Mouse (Mus musculus) liver, embryonic 14.5 days (tissue): ENCODE measurements around the gene Socs4.

Experiments
- CTCF ChIP-seq: IDR thresholded peaks from 2 replicates; pipeline ENCODE4 v1.5.1; 2016; ENCODE audit warnings: antibody characterized with exemption, low read depth, control low read depth
- EP300 ChIP-seq: IDR thresholded peaks from 2 replicates; pipeline ENCODE4 v1.6.1; 2016; ENCODE audit warnings: antibody characterized with exemption, low read depth

DNA sequence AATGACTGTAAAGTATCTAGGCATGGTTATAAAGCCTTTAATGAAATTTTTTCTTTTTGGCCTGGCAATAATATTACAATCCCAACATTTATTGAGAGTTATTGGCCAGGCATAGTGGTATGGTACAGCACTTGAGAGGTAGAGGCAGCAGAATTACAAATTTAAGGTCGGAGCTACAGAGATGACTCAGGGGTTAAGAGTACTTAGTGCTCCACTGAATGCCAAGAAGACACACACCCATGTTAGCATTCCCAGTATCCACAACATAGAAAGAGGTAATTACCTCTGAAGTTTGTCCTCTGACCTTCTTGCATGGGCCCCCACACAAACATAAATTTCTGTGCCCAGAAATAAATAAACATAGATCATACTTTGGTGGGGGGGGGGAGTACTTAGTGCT, 32.3 kb downstream of the Socs4 start:
- TF ChIP-seq CTCF = no peak
- no peak for TF ChIP-seq EP300
